Mouse (Mus musculus) inflammation-experienced regulatory T-cells, adult 6 months (primary cell): ENCODE results near the gene Tax1bp1. TPM values are rescaled to one million over a fixed set of nuclear protein-coding genes. Genes with fewer than 3 reads are reported as not detected.

Experiments
- ATAC-seq: one replicate; pipeline ENCODE4 v1.8.0; 2017
- polyA plus RNA-seq, 3 experiments: library from polyadenylated mRNA; unstranded; fragments of 100-300 nt; shearing (Covaris generic); gene quantifications; one replicate each; pipeline ENCODE4 v1.2.1; 2017

The Tax1bp1 gene
- polyA plus RNA-seq, 3 experiments from 2014 or later: 209 to 248 (median 225) TPM

DNA sequence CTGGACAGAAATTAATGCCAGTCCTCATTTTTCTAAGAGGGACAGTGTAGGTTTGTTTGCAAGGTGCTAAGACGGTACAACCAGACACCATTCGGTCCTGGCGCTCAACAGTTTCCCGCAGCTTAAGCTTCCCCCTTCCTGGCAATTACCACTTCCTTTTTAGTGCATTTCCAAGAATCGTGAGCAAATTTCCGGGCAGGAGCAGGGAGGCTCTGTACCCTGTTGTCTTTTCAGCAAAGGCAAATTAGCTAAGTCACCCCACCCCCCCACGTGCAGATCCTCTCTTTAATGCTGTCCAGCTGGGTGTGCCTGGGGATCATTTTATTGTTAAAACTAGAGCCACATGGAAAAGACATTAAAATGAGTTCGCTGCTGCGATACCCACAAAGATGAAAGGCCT, 88.7 kb downstream of the Tax1bp1 start:
- peak; percentile 54 for ATAC-seq

DNA sequence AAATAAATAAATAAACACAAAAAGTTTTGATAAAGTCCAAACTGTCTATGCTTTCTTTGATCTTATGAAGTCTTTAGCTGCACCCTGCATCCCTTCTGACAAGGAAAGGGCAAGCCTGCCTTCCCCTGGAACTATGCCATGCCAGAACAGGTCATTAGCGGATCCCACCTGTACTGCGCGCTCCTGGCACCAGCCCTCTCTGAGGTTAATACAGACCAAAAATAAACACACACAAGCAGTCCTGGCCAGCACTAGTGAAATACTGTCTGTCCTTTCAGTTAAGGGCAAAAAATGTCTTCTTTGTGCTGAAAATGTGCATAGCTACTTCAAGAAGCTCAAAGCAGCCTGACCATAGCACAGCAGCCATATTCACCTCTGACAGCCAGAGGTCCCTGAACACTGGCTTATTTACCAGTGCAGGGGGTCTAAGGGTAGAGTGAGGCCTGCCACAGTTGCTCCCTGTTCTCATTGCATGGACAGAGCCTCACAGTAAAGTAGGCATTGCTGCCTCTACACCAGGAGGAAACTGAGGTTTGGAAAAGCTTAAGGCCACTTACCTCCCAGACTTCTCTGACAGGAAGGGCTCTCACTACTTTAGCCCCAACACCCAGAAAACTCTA, 91.8 kb downstream of the Tax1bp1 start:
- no peak for ATAC-seq

Other genes with a start within 250 kb of the Tax1bp1 start
- 10 to 100 TPM; 39.6 to 46.1 (median 42.5) TPM for gene Hibadh, start 73.3 kb upstream of the Tax1bp1 start, polyA plus RNA-seq